Mouse (Mus musculus) ovary, postnatal 36 days (tissue): ENCODE measurements around the gene Trpc4.
A peak's percentile ranks its signal among the peaks of the same experiment; 100 is the strongest.

Source experiments
- DNase-seq: peaks from one replicate; pipeline ENCODE4 v3.0.0; 2022; ENCODE audit warnings: low spot score, mixed read lengths

The Trpc4 gene

GRCm38 (mm10) chr3:54155639-54156315 is at the start of gene Trpc4:
TSS of gene Trpc4 (plus strand) at chr3:54156035.
- DNase-seq: peak; percentile 15

DNA sequence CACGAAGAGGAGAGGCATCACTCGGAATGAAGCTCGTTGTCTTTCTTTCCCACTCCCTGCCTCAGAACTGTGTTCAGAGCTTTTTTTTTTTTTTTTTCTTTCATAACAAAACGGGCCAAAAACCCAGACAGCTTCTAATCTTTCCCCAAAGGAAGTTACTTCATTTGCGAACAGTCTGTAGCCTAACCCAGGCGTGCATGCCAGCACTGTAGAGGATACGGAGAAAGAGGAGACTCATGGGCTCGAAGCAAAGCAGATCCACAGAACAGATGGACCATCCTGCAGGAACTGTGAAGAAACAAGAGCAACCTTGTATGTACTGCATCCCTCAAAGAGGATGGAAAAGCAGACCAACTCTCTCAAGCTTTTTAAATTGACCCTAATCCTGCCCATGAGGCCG is 44.3 kb upstream of the Trpc4 start:
- DNase-seq: no peak

GRCm38 (mm10) chr3:54135376-54135775 is 20.5 kb upstream of the Trpc4 start:
- DNase-seq: no peak

GRCm38 (mm10) chr3:54141376-54141775 is 14.5 kb upstream of the Trpc4 start:
- DNase-seq: no peak

GRCm38 (mm10) chr3:54154844-54155638 is 794 bp upstream of the Trpc4 start:
- peak; percentile 12 for DNase-seq

GRCm38 (mm10) chr3:54156316-54157000 is 623 bp downstream of the Trpc4 start:
- DNase-seq: peak; percentile 5

DNA sequence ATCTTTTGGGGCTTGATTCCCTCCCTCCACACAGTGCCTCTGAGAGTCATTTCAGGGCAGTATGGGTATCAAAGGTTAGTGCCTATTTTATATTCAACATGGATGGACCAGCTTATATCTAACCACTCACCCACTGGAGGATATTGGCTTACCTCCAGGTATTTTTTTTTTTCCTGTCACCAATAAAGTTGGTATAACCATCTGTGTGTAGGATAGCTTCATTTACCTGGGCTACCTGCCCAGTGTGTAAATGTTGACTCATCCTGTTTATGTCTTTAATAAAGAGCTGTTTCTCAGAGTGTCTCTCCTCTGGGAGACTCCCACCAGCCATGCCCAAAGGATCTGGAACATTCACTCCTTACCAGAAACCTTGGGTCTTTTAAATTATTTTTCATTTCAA is 14.9 kb downstream of the Trpc4 start:
- DNase-seq: no peak

DNA sequence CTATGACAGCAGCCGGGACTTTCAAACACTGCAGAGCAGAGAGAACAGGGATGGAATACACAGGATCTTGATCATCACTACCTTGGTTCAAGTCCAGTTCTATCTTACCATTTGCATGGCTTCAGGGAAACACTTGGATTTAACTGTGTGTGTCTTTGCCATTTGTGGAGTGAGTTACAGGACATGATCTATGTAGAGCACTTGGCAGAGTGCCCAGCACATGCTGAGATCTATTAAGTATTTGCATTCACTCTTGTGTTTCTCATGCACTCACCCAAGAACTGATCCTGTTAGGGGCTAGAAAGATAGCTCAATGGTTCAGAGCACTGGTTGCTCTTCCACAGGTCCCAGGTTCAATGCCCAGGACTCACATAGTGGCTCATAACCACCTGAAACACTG is 21.5 kb downstream of the Trpc4 start:
- DNase-seq: no peak

GRCm38 (mm10) chr3:54190932-54191668 is 35.3 kb downstream of the Trpc4 start:
- DNase-seq: no peak

GRCm38 (mm10) chr3:54201231-54201630 is 45.4 kb downstream of the Trpc4 start:
- DNase-seq: no peak

DNA sequence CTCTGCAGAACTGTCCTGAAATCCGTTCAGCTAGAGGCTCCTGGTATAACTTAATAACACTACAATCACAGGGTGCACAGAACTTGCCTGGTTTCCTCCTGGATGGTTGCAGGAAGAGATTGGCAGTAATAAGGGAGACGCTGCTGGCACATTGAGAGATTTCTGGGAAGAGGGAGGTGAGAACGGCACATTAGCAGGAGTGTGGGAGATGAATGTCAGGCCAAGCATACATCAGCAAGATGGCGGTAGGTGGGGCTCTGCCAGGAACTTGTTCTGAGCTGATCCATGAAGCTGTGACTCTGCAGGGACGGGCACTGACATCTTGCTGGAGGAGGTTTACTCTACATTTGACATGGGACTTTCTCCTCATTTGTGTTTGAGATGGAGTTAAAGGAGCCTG is 48.6 kb downstream of the Trpc4 start:
- no peak for DNase-seq

DNA sequence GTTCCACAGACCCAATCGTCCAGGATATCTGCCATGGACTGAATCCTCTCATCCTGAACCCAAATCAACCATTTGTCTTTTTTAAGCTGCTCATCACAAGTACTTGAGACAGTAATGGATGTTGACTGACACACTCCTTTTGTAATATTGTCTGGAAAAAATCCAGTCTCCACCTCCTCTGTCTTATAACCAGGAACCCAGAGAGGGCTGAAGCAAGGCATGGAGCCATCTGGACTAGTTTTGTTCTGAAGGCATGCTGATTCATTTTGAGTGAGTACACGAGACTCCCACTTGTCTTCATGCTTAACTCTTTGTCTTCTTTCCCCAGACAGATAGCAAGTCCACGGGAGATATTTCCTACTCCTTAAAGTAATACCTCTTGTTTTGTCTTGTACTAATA is 54.3 kb downstream of the Trpc4 start:
- DNase-seq: no peak

DNA sequence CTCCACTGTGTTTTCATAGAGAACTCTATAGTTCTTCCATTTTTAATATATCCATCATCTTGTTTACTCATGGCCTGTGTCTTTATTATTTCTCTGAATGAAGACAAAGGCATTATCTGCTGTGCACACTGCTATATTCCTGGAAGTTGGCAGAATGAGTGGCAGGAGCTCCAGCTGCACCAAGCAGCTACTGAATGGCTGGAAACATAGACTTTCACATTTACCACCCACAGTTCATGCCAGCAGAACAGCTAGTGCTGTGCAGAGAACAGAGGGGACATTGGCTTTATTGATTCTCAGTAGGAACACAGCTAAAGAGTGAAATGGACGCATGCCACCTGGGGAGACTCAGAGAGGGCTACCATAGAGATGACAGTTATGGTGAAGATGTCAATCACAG is 55.6 kb downstream of the Trpc4 start:
- DNase-seq: no peak

DNA sequence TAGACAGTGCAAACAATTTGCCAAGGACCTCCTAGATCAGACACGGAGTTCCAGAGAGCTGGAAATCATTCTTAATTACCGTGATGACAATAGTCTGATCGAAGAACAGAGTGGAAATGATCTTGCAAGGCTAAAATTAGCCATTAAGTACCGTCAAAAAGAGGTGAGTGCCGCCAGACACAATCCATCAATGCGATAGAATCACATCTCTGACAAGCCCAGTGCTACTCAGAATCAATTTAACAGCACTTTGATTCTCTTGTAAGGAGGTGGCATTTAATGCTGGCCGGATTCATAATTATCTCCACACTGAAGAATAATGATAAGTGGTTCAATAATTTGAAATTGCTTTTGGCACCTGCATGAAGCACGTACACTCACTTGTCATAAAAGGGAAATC is 66.7 kb downstream of the Trpc4 start:
- DNase-seq: no peak

DNA sequence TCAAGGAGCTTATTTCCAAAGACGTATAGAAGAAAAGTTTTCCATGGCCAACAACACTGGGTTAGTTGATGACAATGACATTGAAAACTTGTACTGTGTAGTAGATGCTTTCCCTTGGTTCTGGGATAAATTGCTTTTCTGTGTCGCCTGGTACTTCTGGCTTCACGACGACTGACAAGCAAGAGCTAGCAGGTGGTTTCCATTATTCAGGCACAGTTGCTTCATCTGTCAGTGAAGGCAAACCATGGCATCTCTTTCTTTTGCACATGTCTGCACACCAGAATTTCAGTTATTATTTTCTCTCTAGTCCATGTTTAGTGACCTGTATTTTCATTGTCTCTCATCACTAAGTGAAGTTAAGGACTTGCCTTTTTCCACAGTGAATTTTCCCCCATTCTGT is 72.6 kb downstream of the Trpc4 start:
- no peak for DNase-seq

DNA sequence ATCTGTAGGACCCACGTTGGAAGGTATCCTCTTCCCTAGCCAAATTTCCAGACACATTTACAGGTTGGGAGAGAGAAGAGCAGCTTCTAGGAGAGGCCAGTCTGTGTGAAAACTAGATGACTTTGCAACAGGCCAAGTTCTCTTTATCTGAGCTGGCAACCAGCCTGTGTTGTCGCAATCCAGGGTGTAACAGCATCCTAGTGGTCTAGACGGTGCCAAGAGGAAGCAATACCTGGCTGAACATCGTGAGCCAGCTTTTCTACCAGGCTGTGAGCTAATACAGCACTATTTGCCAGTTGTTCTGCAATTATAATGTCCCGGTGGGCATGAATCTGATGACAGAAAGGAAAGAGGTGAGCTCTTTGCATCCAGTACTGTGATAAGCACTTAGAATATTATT is 83.1 kb downstream of the Trpc4 start:
- peak; percentile 12 for DNase-seq

DNA sequence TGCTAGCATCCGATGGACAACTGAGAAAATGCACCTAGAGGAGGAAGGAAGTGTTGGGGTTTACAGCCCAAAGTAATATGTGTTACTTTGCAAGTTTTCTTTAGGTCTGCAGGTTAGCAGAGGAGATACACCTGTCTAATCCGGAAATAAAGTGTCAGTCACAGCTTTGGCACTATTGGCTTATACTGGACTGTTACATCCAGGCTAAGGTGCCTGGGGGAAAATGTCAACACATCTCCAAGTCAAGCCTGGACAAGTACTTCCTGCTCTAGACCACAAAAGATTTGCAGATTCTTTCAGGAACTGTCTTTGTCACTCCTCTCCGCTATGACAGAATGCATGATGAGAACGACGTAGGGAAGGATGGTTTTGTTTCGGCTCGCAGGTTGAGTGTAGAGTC is 83.6 kb downstream of the Trpc4 start:
- DNase-seq: no peak

- DNase-seq: no peak
These were observed 87.3 kb downstream of the Trpc4 start for GRCm38 (mm10) chr3:54243136-54243535.

- no peak for DNase-seq
These were observed 89.1 kb downstream of the Trpc4 start for GRCm38 (mm10) chr3:54244729-54245465.

DNA sequence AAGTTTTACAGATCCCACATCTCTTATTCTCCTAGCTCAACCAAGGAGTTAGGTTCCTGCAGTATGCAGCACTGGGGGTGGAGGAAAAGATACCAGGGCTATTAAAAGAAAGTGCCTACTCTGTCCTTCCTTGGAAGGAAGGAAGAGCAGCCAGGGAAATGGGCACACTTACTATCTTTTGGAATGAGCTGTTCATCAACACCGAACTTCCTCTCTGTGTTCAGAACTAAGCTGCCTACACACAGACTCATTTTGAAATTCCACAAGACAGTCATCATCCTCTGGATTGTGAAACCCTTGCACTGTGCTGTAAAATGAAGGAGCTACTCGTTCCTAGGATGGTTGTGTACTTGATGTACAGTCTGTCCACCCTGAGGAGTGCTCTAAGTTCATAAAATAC is 90.6 kb downstream of the Trpc4 start:
- no peak for DNase-seq

DNA sequence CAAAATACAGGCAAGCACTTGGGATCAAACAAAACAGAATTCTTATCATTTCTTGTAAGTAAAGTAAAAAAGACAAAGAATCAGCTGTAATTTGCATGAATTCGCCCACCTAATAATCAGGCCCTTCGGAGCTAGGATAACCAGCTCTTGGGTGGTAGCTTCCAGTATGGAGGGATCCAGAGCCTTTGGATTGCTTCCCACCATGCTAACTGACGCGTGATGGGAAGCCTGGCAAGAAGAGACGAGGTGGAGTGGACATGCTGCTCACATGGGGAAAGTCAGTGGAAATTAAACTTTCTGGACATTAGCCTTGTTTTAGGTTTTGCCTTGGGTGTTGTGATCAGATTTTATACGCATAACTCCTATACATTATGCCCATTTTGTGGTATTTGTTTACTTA is 93.5 kb downstream of the Trpc4 start:
- DNase-seq: no peak

DNA sequence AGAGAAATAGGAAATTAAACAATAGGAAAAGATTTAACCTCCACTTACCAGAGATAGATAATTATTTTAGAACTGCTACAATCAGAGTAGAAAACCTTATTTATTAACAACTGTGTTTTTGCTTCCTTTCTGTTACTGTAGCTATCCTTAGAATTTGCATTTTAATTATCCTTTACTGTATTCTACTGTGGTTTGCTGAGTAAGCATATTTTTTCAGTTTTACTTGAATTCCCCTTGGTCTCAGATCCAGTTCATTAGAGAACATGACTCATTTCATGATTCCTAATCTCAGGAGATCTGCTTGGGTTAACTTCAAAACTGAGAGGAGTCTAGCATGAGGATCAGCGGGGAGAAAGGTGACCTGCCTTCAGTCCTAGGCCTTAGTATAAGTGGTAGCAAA is 111.1 kb downstream of the Trpc4 start:
- no peak for DNase-seq
